Mouse (Mus musculus) ES-E14 (cell line): Measurements from ENCODE around the gene Ugcg.

Experiments used
- CHD2 ChIP-seq: IDR thresholded peaks from 2 replicates; pipeline ENCODE4 v1.6.1; 2014; ENCODE audit warnings: mild to moderate bottlenecking, low read depth, low read length, inconsistent platforms
- ZC3H11A ChIP-seq: IDR thresholded peaks from 2 replicates; pipeline ENCODE4 v1.6.1; 2012; ENCODE audit warnings: low read depth, mild to moderate bottlenecking, inconsistent platforms, low read length, borderline replicate concordance

- TF ChIP-seq ZC3H11A = no peak
- no peak for TF ChIP-seq CHD2
Observed at GRCm38 (mm10) chr4:59217101-59217500, 28.0 kb downstream of the Ugcg start.
